Mouse (Mus musculus) forebrain, embryonic 12.5 days (tissue): ENCODE results near the gene Birc7. TPM values are rescaled to one million over a fixed set of nuclear protein-coding genes. Genes with fewer than 3 reads are reported as not detected.

Source experiments
- ATAC-seq: fragments of 200-750 bp; cut with Nextera tagmentation; 2 replicates; pipeline ENCODE4 v1.8.0; 2017; ENCODE audit warnings: moderate TSS enrichment; ENCODE audit not compliant: low FRiP score
- H3K27ac ChIP-seq: fragments of 300-500 bp; sonication (generic); 2 replicates; pipeline ENCODE4 v1.5.1; 2016; ENCODE audit warnings: mild to moderate bottlenecking
- H3K27me3 ChIP-seq: fragments of 300-500 bp; sonication (generic); 2 replicates; pipeline ENCODE4 v1.6.1; 2016; ENCODE audit warnings: mild to moderate bottlenecking
- H3K36me3 ChIP-seq: fragments of 300-500 bp; sonication (generic); replicated peaks from 2 replicates; pipeline ENCODE4 v1.6.1; 2016; ENCODE audit warnings: mild to moderate bottlenecking
- H3K4me1 ChIP-seq: fragments of 300-500 bp; sonication (generic); 2 replicates; pipeline ENCODE4 v1.6.1; 2016
- H3K4me2 ChIP-seq: fragments of 300-500 bp; sonication (generic); 2 replicates; pipeline ENCODE4 v1.6.1; 2016; ENCODE audit warnings: mild to moderate bottlenecking, moderate library complexity
- H3K4me3 ChIP-seq: fragments of 300-500 bp; sonication (generic); replicated peaks from 2 replicates; pipeline ENCODE4 v1.5.1; 2016; ENCODE audit warnings: mild to moderate bottlenecking
- H3K9ac ChIP-seq: fragments of 300-500 bp; sonication (generic); 2 replicates; pipeline ENCODE4 v1.6.1; 2016; ENCODE audit warnings: mild to moderate bottlenecking
- H3K9me3 ChIP-seq: fragments of 300-500 bp; sonication (generic); 2 replicates; pipeline ENCODE4 v1.6.1; 2016
- WGBS: fragments of 180-500 bp; shearing (Covaris S2); methylation state at CpG from one replicate; pipeline ENCODE4 v1.1.7; 2016; 5-methylcytosine and 5-hydroxymethylcytosine counted together
- microRNA-seq: library from miRNA; unstranded; fragments of <30 nt; microRNA quantifications from one replicate; pipeline ENCODE4, GENCODE M21; 2017
- polyA plus RNA-seq: library from polyadenylated mRNA; unstranded; fragments of >200 nt; fragmentation: Nextera tagmentation; extraction: Ambion mirVana; gene quantifications from 2 replicates; pipeline ENCODE4 v1.2.1, GENCODE M21; 2016

Gene Birc7
- polyA plus RNA-seq, 1 experiment from 2014 or later: 0.11 TPM

GRCm38 (mm10) chr2:180959605-180960004 is 30.8 kb downstream of the Birc7 start:
- Histone ChIP-seq H3K4me1 (peaks cover 9% of the 10 kb centered on the region), H3K9me3 (no peaks in the 10 kb centered on the region), H3K36me3 (no peaks in the 10 kb centered on the region), H3K27ac (no peak overlapping the region), H3K4me3 (no peak overlapping the region), H3K27me3 (peaks cover 14% of the 10 kb centered on the region), H3K4me2 (no peak overlapping the region), H3K9ac (no peak overlapping the region)
- 82% methylated on average over 7 of the region's 7 CpGs for WGBS
- no peak for ATAC-seq

GRCm38 (mm10) chr2:180960187-180960586 is 31.4 kb downstream of the Birc7 start:
- ATAC-seq: no peak
- Histone ChIP-seq H3K27ac (no peak overlapping the region), H3K9me3 (no peaks in the 10 kb centered on the region), H3K36me3 (no peaks in the 10 kb centered on the region), H3K4me1 (peaks cover 4% of the 10 kb centered on the region), H3K4me2 (no peak overlapping the region), H3K27me3 (peaks cover 14% of the 10 kb centered on the region), H3K9ac (no peak overlapping the region), H3K4me3 (no peak overlapping the region)
- 79% methylated on average over 3 of the region's 3 CpGs for WGBS

DNA sequence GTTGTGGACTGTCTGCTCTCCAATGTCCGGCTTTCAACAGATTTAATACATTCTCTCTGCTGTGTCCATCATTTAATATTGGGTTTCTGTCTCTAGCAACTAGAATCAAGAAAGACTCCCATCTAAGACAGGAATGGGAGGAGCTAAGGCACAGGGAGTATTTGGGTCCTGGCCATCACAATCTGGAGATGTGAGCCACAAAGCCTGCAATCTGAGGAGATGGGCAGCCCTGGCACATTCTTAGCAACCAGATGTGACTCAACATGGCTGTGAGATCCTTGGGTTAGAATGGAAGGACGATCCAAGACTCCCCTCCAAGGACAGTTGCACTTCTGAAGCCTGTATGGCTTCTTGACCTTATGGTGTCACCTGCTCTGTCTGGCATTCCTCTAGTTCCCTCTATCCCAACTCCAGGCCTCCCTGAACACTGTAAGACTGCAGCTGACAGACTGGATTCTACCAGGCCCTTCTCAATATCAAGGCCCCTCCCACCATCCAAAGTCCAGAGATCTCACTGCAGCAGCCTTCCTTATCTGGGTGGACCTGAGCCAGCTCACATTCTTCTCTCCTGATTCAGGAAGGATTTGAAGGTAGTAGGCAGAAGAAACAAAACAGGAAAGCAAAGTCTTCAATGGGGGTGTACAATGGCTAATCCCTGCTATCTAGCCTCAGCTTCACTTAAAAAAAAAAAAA is 33.9 kb downstream of the Birc7 start:
- 77% methylated on average over 2 of the region's 2 CpGs for WGBS
- no peaks in the 10 kb centered on the region for H3K9me3 ChIP-seq
- H3K4me3 ChIP-seq: no peak overlapping the region
- H3K4me1 ChIP-seq: peaks cover 11% of the 10 kb centered on the region
- no peak for ATAC-seq
- H3K4me2 ChIP-seq: no peak overlapping the region
- H3K27ac ChIP-seq: no peak overlapping the region
- H3K36me3 ChIP-seq: no peaks in the 10 kb centered on the region
- no peak overlapping the region for H3K9ac ChIP-seq
- H3K27me3 ChIP-seq: no peaks in the 10 kb centered on the region; the same call in 1 of the 2 replicates

DNA sequence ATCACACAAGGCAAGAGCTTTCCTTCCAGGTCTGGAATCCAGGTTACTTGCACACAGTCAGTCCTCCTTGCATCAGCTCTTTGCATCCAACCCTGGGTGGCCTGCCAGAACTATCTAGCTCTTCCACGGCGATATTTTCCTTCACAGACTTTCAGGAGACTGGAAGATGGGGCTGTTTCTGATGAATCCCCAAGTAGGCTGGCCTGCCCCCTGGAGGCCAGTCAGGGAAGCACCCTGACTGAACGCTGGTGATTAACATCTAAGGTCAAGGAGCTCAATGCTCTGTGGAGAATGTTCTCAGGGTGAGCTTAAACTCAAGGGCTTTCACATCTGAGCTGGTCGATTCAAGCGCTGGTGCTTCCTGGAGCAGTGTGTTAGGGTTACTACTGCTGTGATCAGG is 35.1 kb downstream of the Birc7 start:
- Histone ChIP-seq H3K36me3 (no peaks in the 10 kb centered on the region), H3K4me1 (peaks cover 17% of the 10 kb centered on the region), H3K4me3 (no peak overlapping the region), H3K9ac (no peak overlapping the region), H3K27me3 (no peaks in the 10 kb centered on the region; the same call in 1 of the 2 replicates), H3K27ac (no peak overlapping the region), H3K4me2 (no peak overlapping the region), H3K9me3 (no peaks in the 10 kb centered on the region)
- peak; percentile 40; the same call in 1 of the 2 replicates for ATAC-seq
- 4% methylated on average over 5 of the region's 5 CpGs for WGBS

DNA sequence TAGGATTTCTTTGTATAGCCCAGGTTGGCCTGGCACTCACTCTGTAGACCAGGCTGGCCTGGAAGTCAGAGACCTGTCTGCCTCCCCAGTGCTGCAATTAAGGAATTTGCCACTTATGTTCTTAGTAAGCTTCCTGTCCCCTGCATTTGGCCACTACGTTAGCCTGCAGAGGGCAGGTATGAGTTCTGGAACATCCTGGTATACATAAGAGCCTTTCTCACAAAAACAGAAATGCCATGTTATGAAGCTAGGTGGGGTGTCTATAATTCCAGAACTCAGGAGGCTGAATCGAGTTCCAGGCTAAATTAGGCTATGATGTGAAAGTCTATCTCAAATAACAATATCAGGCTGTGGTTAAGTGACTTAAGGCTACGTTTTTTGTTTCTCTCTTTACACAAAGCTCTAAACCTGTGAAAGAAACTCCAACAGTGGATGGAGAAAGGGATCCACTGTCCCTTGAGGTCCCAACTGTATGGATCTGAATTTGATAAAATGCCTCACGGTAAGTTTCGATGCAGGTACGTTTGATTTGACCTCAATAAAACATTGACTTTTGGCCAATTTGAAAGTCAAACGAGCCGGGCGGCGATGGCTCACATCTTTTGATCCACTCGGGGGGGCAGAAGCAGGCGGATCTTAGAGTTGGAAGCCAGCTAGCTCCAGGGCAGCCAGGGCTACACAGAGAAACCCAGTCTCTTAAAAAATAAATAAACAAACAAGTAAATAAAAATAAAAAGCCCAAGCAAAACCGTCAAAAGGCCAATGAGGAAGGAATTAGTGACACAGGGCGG is 37.5 kb downstream of the Birc7 start:
- H3K27me3 ChIP-seq: no peaks in the 10 kb centered on the region; the same call in 1 of the 2 replicates
- H3K4me1 ChIP-seq: peaks cover 20% of the 10 kb centered on the region
- peak overlapping the region; percentile 94 for H3K4me2 ChIP-seq
- peak overlapping the region; percentile 95 for H3K9ac ChIP-seq
- no peaks in the 10 kb centered on the region for H3K9me3 ChIP-seq
- 22% methylated on average over 14 of the region's 14 CpGs for WGBS
- no peak for ATAC-seq
- peaks cover 16% of the 10 kb centered on the region for H3K36me3 ChIP-seq
- peak overlapping the region; percentile 91 for H3K27ac ChIP-seq
- peak overlapping the region; percentile 74 for H3K4me3 ChIP-seq

DNA sequence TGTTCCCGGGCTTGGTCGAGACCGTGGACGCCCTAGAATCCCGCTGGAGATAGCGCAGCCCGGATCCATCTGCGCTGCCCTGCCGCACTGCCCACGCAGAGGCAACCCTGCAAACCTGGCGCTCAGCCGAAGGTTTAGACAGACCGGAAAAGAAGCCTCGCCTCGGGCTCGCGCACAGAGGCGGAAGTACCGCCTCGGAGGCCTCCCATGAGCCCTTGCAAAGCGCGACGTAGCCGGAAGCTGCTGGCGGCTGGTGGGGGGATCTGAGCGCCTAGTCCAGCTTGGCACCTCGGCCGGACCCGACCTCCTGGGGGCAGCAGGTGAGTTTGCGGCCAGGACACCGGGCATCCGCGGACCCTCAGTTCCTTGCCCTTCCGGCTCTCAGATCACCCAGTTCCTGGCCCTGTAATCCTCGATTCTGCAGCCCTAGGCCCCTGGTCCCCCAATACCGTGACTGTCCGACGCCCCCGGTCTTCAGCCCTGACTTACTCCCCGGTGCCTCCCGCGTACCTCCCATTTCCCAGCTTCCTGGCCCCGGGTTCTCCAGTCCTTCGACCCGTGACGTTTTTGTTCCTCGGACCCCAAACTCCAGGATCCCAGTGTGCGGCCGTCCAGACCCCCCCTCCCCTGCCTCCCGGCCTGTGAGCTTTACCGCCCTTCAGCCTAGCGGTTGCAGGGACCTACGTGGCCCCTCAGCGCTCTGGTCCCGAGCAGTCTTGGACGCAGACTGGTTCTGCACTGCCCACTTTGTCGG is 38.4 kb downstream of the Birc7 start, which contains the start of gene Arfgap1:
Arfgap1 (plus strand) TSS at position 216 of the 754 bp plus-strand sequence.
- peak within 1 kb of the TSS; percentile 94 for H3K4me2 ChIP-seq
- no peaks in the 10 kb centered on the region for H3K27me3 ChIP-seq
- peak within 1 kb of the TSS; percentile 74 for H3K4me3 ChIP-seq
- H3K9ac ChIP-seq: peak within 1 kb of the TSS; percentile 95
- H3K36me3 ChIP-seq: peaks cover 25% of the 10 kb centered on the region
- no peaks in the 10 kb centered on the region for H3K9me3 ChIP-seq
- H3K4me1 ChIP-seq: peaks cover 20% of the 10 kb centered on the region
- WGBS: under 1% methylated on average over 56 of the region's 57 CpGs
- H3K27ac ChIP-seq: peak within 1 kb of the TSS; percentile 91
- ATAC-seq: peak; percentile 91

DNA sequence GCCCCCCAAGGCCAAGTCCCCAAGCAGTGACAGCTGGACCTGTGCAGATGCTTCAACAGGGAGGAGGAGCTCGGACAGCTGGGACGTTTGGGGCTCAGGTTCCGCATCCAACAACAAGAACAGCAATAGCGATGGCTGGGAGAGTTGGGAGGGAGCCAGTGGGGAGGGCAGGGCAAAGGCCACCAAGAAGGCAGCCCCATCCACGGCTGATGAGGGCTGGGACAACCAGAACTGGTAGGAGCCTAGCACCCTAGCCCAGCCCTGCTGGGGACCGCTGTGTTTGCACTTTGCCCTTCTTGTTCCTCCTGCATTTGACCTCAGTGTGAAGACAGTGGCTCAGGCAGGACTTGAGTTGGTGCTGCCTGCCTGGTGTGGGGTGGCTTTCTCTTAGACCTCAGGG is 52.3 kb downstream of the Birc7 start:
- no peak for ATAC-seq
- Histone ChIP-seq H3K4me3 (no peak overlapping the region), H3K9me3 (no peaks in the 10 kb centered on the region), H3K36me3 (peaks cover 71% of the 10 kb centered on the region), H3K4me1 (no peaks in the 10 kb centered on the region), H3K27me3 (no peaks in the 10 kb centered on the region), H3K27ac (no peak overlapping the region), H3K9ac (no peak overlapping the region), H3K4me2 (no peak overlapping the region)
- 82% methylated on average over 6 of the region's 6 CpGs for WGBS

Small RNA genes within 50 kb of the gene (microRNA-seq; reads per million reads assigned to microRNA genes)
- gene Mir124a-3: 7.5 reads per million, percentile 23 among the genes with 10 or more reads in this experiment

Other genes with a start within 250 kb of the Birc7 start
- 42.2 and 42.7 TPM in 2 replicates for gene Dido1, start 219.0 kb upstream of the Birc7 start, polyA plus RNA-seq
- 52.0 and 54.7 TPM in 2 replicates for gene Gid8, start 218.9 kb upstream of the Birc7 start, polyA plus RNA-seq
- gene Slc17a9, start 203.8 kb upstream of the Birc7 start, polyA plus RNA-seq: 0.37 and 0.55 TPM in 2 replicates
- 1.3 and 3.2 TPM in 2 replicates for gene Bhlhe23, start 152.1 kb upstream of the Birc7 start, polyA plus RNA-seq
- 62.6 and 64.5 TPM in 2 replicates for gene Ythdf1, start 8.1 kb upstream of the Birc7 start, polyA plus RNA-seq
- 39.4 and 43.5 TPM in 2 replicates for gene Nkain4, start 25.7 kb downstream of the Birc7 start, polyA plus RNA-seq
- 85.2 and 87.7 TPM in 2 replicates for gene Arfgap1, start 38.2 kb downstream of the Birc7 start, polyA plus RNA-seq
- 0.45 and 0.51 TPM in 2 replicates for gene Col20a1, start 57.5 kb downstream of the Birc7 start, polyA plus RNA-seq
- gene Chrna4, start 114.5 kb downstream of the Birc7 start, polyA plus RNA-seq: 20.2 and 20.8 TPM in 2 replicates
- 28.6 and 30.0 TPM in 2 replicates for gene Kcnq2, start 206.3 kb downstream of the Birc7 start, polyA plus RNA-seq
- gene Eef1a2, start 228.0 kb downstream of the Birc7 start, polyA plus RNA-seq: 1.1 and 1.4 TPM in 2 replicates